In genomic region chr9:26998669-26999460, GRCm38 (mm10) we compare ENCODE assay signal across 8 mouse cellular contexts. TPM values are rescaled to one million over a fixed set of nuclear protein-coding genes. Genes with fewer than 3 reads are reported as not detected.
A peak's percentile ranks its signal among the peaks of the same experiment; 100 is the strongest.
DNase-seq lines count a peak whose midpoint lies in the region; ATAC-seq and TF ChIP-seq lines count a peak whose summit lies in the region.

No protein-coding gene starts in this region.

- ATAC-seq in hindbrain, embryonic 11.5 days (ENCODE audit: low FRiP score): peak; percentile 81

- peaks cover 26% of the 10 kb centered on the region for H3K36me3 ChIP-seq in embryonic facial prominence, embryonic 10.5 days (replicated peaks)
- H3K36me3 ChIP-seq in hindbrain, embryonic 11.5 days (ENCODE audit: control insufficient read depth, insufficient read depth, low read length): no peaks in the 10 kb centered on the region
- peaks cover 21% of the 10 kb centered on the region for H3K36me3 ChIP-seq in midbrain, embryonic 10.5 days

- H3K4me3 ChIP-seq in left cerebral cortex, adult 2 months: peak overlapping the region; percentile 81
- peak overlapping the region; percentile 80 for H3K4me3 ChIP-seq in embryonic facial prominence, embryonic 10.5 days
- H3K4me3 ChIP-seq in hindbrain, embryonic 11.5 days (ENCODE audit: low read depth, low read length): peak overlapping the region; percentile 71
- H3K4me3 ChIP-seq in midbrain, embryonic 10.5 days: peak overlapping the region; percentile 72

- TF ChIP-seq CTCF in left cerebral cortex, adult 2 months (IDR thresholded peaks at IDR 0.05): no peak

- peak overlapping the region; percentile 76 for H3K27ac ChIP-seq in left cerebral cortex, adult 2 months
- peak overlapping the region; percentile 91 for H3K27ac ChIP-seq in embryonic facial prominence, embryonic 10.5 days (replicated peaks)
- no peak overlapping the region for H3K27ac ChIP-seq in hindbrain, embryonic 11.5 days (ENCODE audit: low read depth, low read length)
- peak overlapping the region; percentile 90 for H3K27ac ChIP-seq in midbrain, embryonic 10.5 days (replicated peaks)

- DNase-seq in left cerebral cortex, adult 2 months (ENCODE audit: extremely low spot score in 1 of 2, low spot score in 2 of 2): no peak
- no peak for DNase-seq in left cerebral cortex, adult 11 months (ENCODE audit: low spot score)
- no peak for DNase-seq in embryonic facial prominence, embryonic 10.5 days (ENCODE audit: low spot score)
- DNase-seq in hindbrain, embryonic 11.5 days (ENCODE audit: low spot score): no peak
- DNase-seq in midbrain, embryonic 10.5 days (ENCODE audit: low spot score): no peak
- no peak for DNase-seq in adrenal gland, postnatal 25 days
- DNase-seq in spleen, adult 18-20 months: no peak
- DNase-seq in right cerebral cortex, postnatal 14 days: no peak

- H3K4me2 ChIP-seq in hindbrain, embryonic 11.5 days (replicated peaks; ENCODE audit: low read depth, low read length): peak overlapping the region; percentile 71

- H3K27me3 ChIP-seq in embryonic facial prominence, embryonic 10.5 days (replicated peaks; ENCODE audit: low read depth, poor library complexity, severe bottlenecking): no peaks in the 10 kb centered on the region
- H3K27me3 ChIP-seq in hindbrain, embryonic 11.5 days (ENCODE audit: control insufficient read depth, insufficient read depth, low read length): no peaks in the 10 kb centered on the region
- no peaks in the 10 kb centered on the region for H3K27me3 ChIP-seq in midbrain, embryonic 10.5 days (ENCODE audit: low read depth, poor library complexity, severe bottlenecking)

- WGBS in embryonic facial prominence, embryonic 10.5 days: 5% methylated on average over 29 of the region's 29 CpGs
- WGBS in hindbrain, embryonic 11.5 days: 4% methylated on average over 29 of the region's 29 CpGs
- 4% methylated on average over 29 of the region's 29 CpGs for WGBS in midbrain, embryonic 10.5 days

- peaks cover 20% of the 10 kb centered on the region for H3K4me1 ChIP-seq in embryonic facial prominence, embryonic 10.5 days
- 0 out of 2 replicates have a peak, but pooled peaks cover 3% of the 10 kb centered on the region for H3K4me1 ChIP-seq in hindbrain, embryonic 11.5 days (replicated peaks; ENCODE audit: control insufficient read depth, insufficient read depth, low read length)
- H3K4me1 ChIP-seq in midbrain, embryonic 10.5 days: peaks cover 28% of the 10 kb centered on the region

- intact Hi-C loops in left cerebral cortex, adult 2 months (cut with DNase I): loop anchor here (2.0 kb wide), 1 partner anchor 30 kb away; no protein-coding TSS in a partner anchor

- peak overlapping the region; percentile 70 for H3K9ac ChIP-seq in hindbrain, embryonic 11.5 days (ENCODE audit: low read depth, low read length)

- no peaks in the 10 kb centered on the region for H3K9me3 ChIP-seq in embryonic facial prominence, embryonic 10.5 days
- H3K9me3 ChIP-seq in hindbrain, embryonic 11.5 days (ENCODE audit: control insufficient read depth, low read length): no peaks in the 10 kb centered on the region
- no peaks in the 10 kb centered on the region for H3K9me3 ChIP-seq in midbrain, embryonic 10.5 days (replicated peaks)

RNA-seq across cellular contexts. Expression of gene Acad8, which starts 0.5 kb away (rescaled TPM):
- 10 to 100 TPM; 32.2 to 32.4 TPM for total RNA-seq in left cerebral cortex, adult 2 months (2021)
- 45.8 and 53.3 TPM in 2 replicates for polyA plus RNA-seq in embryonic facial prominence, embryonic 10.5 days (2016; fragmentation: Nextera tagmentation; extraction: Ambion mirVana)
- polyA plus RNA-seq in hindbrain, embryonic 11.5 days (2014; fragmentation: Nextera tagmentation; extraction: Ambion mirVana): 32.8 and 34.3 TPM in 2 replicates
- 43.8 and 46.1 TPM in 2 replicates for polyA plus RNA-seq in midbrain, embryonic 10.5 days (2016; fragmentation: Nextera tagmentation; extraction: Ambion mirVana)
- 64.1 and 95.4 TPM in 2 replicates for total RNA-seq in adrenal gland, postnatal 25 days (2021)

RNA-seq across cellular contexts. Expression of gene Thyn1, which starts 0.6 kb away (rescaled TPM):
- 10 to 100 TPM; 54.1 to 58.4 TPM for total RNA-seq in left cerebral cortex, adult 2 months (2021)
- 173 and 176 TPM in 2 replicates for polyA plus RNA-seq in embryonic facial prominence, embryonic 10.5 days (2016; fragmentation: Nextera tagmentation; extraction: Ambion mirVana)
- 164 and 165 TPM in 2 replicates for polyA plus RNA-seq in hindbrain, embryonic 11.5 days (2014; fragmentation: Nextera tagmentation; extraction: Ambion mirVana)
- 166 and 178 TPM in 2 replicates for polyA plus RNA-seq in midbrain, embryonic 10.5 days (2016; fragmentation: Nextera tagmentation; extraction: Ambion mirVana)
- 39.6 and 46.1 TPM in 2 replicates for total RNA-seq in adrenal gland, postnatal 25 days (2021)

RNA-seq across cellular contexts. Expression of gene Vps26b, which starts 31.0 kb away (rescaled TPM):
- 100 to 1,000 TPM in 1 of 2 experiments, 10 to 100 TPM in 1; 92.9 to 101 TPM for total RNA-seq in left cerebral cortex, adult 2 months (2021)
- polyA plus RNA-seq in embryonic facial prominence, embryonic 10.5 days (2016; fragmentation: Nextera tagmentation; extraction: Ambion mirVana): 36.2 and 37.4 TPM in 2 replicates
- polyA plus RNA-seq in hindbrain, embryonic 11.5 days (2014; fragmentation: Nextera tagmentation; extraction: Ambion mirVana): 55.9 and 64.2 TPM in 2 replicates
- polyA plus RNA-seq in midbrain, embryonic 10.5 days (2016; fragmentation: Nextera tagmentation; extraction: Ambion mirVana): 38.3 and 40.7 TPM in 2 replicates
- total RNA-seq in adrenal gland, postnatal 25 days (2021): 37.2 and 43.3 TPM in 2 replicates

RNA-seq across cellular contexts. Expression of gene Ncapd3, which starts 31.1 kb away (rescaled TPM):
- total RNA-seq in left cerebral cortex, adult 2 months (2021): 10 to 100 TPM; 16.1 to 18.1 TPM
- polyA plus RNA-seq in embryonic facial prominence, embryonic 10.5 days (2016; fragmentation: Nextera tagmentation; extraction: Ambion mirVana): 38.1 and 42.2 TPM in 2 replicates
- 31.8 and 38.7 TPM in 2 replicates for polyA plus RNA-seq in hindbrain, embryonic 11.5 days (2014; fragmentation: Nextera tagmentation; extraction: Ambion mirVana)
- 36.9 and 37.3 TPM in 2 replicates for polyA plus RNA-seq in midbrain, embryonic 10.5 days (2016; fragmentation: Nextera tagmentation; extraction: Ambion mirVana)
- total RNA-seq in adrenal gland, postnatal 25 days (2021): 21.5 and 24.5 TPM in 2 replicates
